Mouse (Mus musculus) left cerebral cortex, adult 11 months (tissue): Measurements from ENCODE around the gene Tprgl.
A peak's percentile ranks its signal among the peaks of the same experiment; 100 is the strongest.

Experiments
- DNase-seq: peaks from one replicate; pipeline ENCODE4 v3.0.0; 2022; ENCODE audit warnings: low spot score

Tprgl gene

DNA sequence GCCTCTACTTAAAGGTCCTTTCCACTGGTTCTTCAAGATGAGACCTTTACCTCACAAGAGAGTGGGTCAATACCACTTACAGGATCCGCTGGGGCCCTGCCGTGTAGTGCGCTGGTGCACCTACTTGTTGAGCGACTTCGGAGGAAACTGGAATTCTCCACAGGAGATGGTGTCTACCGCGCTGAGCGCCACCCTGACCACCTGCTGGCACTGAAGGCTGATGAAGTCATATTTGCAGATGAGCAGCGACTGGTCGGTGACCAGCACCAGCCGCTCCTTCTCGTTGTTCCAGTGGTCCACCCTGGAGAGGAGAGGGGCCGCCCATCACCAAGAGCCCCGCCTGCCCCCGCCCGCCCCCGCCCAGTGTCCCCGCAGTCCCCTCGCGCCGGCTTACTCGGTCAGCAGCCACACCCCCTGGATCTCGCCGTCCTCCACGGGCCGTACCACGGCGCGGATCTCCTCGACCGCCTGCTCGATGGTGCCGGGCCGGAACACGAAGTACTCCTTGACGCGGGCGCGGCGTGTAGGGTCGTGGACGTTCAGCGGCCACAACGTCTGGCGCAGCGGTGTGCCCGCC is 417 bp downstream of the Tprgl start:
- DNase-seq = no peak

DNA sequence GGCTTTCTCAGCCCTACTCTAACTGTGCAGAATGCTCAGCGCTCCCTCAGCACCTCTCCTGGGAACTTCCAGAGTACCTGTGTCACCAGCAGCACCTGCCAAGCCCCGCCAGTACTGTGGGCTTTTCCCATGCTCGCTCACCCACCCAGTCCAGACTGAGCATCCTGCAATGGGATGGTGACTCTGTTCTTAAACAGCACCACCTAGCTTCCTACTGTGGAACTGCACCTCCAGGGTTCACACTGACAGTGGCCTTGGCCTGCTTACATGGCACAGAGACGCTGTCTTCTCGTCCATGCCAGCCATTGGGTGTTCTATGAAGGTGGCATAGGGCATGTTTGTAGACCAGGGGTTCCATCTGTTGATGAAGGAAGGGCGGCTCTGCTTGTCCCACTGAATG is 1.5 kb downstream of the Tprgl start:
- peak; percentile 76 for DNase-seq

DNA sequence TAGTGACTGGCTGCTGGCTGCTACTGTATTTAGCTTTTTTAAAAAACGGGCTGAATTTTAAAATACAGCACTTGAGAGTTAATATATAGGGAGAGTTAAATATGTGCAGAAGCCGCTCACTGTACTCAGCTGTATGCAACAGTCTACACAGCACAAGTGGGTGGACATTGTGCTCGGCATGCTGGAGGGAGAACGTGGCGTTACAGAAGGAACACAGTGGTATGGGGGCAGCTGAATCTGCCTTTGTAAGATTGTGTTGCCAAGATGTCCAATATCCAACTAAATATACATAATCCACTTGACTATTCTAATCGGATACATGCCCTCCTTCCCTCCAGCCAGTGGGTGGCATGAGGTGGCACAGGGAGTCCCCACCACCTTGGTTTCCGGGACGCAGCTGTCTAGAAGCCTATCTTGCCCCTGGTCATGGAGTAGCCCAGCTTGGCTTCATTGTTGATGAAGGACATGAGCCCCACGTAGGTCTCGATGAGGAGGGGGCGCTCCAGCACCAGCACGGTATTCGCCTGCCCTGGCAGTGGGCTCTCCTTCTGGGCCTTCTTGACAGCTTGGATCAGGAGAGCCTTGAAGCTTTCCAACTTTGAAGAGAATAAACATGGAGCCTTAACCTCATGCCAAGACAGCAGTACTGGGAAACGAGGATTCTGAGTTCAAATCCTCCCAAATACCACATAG is 2.4 kb downstream of the Tprgl start:
- DNase-seq = no peak

DNA sequence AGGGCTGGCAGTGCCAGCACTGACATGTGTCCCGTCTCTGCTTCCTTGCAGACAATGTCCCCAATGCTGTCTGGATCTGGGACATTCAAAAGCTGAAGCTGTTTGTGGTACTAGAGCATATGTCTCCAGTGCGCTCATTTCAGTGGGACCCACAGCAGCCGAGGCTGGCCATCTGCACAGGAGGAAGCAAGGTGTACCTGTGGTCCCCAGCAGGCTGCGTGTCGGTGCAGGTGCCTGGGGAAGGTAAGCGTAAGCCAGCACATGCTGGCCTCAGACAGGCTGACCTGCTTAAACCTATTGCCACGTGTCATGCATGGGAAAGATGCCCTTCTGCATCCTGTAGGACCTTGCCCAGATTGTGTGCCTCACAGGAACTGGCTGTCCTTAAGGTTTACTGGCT is 4.4 kb downstream of the Tprgl start:
- DNase-seq = no peak

DNA sequence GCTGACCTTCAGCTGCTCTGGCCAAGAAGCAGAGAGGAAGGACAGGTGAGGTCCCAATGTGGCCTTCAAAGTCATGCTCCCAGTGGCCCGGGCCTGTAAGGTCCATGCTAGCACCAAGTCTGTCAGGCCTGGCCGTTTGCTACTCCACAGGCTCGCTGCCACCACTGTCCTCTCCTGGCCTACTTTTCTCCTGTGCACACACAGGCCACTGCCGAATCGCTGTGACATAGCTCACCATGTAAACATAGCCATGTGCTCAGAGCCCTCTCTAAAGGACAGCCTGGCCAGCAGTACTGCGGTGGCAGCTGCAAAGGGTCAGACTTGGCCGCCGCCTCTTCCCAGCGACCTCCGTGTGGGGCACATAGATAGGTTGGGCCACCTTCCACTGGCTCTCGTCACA is 6.4 kb downstream of the Tprgl start:
- DNase-seq = no peak

DNA sequence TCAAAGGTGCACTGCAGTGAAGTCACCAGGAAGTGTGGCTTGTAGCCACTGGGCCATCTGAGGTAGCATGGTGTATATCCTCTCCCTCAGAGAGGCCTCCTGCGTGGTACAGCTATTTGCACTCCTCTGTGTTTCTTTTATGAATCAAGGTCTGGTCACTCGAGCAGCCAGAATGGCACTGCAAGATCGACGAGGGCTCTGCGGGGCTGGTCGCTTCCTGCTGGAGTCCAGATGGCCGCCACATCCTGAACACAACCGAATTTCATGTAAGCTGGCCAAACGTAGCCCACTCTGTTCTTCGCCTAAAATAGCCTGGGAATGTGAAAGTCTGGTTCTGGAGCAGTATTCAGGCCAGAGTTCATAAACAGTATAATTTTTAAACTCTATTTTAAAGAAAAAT is 14.1 kb downstream of the Tprgl start:
- no peak for DNase-seq

DNA sequence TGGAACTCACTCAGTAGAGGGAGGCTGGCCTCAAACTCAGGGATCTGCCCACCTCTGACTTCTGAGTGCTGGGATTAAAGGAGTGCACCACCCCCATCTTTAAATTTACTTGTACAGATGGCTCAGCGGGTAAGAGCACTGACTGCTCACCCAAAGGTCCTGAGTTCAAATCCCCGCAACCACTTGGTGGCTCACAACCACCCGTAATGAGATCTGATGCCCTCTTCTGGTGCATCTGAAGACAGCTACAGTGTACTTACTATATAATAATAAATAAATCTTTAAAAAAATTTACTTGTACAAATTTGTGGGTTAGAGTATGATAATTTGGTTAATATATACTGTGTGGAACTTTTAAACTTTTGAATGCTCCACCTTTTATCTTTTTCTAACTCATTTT is 15.8 kb downstream of the Tprgl start:
- DNase-seq = no peak

DNA sequence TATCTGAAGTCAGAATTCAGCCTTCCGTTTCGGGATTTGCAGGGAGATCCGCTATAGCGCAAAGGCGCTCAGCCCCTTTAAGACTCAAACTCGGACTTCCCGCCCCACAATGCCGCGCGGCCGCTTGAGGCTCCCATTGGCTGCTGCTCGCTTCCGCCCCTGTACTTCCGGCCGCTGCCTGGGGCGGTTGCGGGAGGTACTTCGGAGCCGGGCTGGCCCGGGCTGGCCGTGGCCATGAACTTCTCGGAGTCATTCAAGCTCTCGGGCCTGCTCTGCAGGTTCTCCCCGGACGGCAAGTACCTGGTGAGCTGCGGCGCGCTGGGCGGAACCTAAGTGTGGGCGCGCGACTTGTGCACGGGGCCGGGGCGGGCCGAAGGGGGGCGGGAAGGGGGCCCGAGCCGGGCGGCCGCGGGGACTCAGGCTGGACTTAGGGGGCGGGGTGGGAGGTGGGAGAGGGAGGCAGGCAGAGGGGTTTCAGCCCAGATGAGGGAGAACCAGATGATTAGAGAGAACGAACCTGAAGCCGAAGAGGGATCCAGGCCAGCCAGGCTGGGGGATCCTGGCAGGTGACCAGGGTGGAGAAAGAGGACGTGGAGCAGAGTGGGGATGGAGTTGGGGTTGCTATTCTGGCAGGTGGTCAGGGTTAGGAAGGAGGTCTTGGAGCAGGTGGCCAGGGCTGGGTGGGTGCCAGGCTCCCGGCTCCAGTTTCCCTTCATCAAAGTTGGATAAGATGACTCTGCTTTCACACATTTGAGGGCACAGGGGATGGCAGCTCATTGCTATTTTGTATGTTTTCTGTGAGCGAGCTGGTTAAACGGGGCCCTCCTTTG is 18.0 kb downstream of the Tprgl start, which contains the start of gene Wrap73:
Gene Wrap73 (plus strand): TSS at position 162 of the 830 bp plus-strand sequence.
- DNase-seq = no peak

DNA sequence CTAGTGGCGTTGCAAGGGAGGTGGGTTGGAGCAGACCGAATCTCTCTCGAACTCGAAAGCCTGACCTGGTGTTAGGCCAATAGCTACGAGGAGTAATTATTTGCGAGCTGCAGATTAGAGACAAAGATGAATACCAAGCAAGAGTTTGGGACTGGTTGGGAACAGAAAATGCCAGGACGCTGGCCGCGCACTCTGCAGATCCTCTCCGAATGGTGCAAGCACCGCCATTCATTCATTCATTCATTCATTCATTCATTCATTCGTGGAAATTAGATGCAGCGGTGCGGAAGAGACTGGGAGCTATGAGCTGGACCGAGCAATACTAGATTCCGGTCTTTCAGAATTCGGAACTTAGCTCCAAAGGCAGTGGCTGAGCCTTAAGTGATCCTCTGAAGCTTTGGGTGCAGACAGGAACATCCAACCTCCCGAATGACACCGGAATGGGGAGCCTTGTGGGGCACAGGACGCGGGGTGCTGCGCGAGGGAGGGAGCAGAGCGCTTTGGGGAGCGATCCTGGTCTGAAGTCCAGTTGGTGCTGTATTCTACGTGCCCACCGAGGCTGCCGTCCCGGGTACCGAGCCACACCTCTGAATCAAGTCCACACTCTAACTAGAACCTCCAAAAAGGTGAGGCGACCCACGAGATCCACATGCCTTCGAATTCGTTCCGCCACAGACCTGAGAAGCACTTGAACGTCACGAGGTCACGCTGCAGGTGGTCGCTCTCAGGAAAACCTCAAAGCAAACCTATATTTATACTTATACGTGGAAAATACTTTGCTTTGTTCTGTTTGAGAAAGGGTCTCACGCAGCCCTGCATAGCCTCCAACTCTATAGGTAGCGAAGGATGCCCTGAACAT is 19.2 kb downstream of the Tprgl start:
- no peak for DNase-seq

DNA sequence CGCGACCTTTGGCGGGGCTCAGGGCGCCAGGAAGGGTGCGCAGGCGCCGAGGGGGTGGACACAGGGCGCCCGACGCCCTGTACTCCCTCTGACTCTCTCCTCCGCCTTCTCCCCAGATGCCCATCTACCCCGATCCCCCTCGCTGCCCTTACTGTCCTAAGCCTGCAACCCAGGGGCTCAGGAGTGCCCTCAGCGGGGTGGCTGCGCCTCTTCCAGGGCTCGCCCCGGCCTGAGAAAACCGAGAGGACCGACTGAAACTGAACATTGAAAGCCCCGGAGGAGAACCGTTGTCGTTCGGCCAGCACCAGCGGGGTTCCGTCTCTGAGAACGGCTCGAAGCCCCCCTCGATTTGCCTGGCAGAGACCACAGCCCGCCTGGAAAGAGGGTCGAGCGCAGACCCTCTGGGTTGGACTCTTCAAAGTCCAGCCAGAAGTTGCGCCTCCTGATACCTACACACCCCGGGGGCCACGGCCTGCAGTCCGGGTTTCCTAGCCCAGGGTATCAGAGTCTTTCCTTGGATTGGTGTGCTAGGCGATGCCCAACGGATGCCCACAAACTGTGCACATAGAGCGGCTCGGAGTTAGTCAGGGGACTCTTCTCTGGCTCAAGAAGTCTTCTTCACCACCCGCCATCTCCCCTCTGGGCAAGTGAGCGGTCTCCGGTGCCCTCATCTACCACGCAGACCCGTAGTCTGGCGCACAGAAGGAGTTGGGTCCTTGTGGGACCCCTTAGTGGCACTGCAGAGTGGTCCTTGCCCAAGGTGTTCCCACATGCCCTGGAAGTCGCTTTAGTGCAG is 20.1 kb downstream of the Tprgl start:
- no peak for DNase-seq

DNA sequence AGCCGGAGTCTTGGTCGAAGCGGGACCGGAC is 20.5 kb downstream of the Tprgl start, which contains the start of gene Trp73:
Gene Trp73 (minus strand): TSS at position 27 of the 31 bp plus-strand sequence.
- no peak for DNase-seq

DNA sequence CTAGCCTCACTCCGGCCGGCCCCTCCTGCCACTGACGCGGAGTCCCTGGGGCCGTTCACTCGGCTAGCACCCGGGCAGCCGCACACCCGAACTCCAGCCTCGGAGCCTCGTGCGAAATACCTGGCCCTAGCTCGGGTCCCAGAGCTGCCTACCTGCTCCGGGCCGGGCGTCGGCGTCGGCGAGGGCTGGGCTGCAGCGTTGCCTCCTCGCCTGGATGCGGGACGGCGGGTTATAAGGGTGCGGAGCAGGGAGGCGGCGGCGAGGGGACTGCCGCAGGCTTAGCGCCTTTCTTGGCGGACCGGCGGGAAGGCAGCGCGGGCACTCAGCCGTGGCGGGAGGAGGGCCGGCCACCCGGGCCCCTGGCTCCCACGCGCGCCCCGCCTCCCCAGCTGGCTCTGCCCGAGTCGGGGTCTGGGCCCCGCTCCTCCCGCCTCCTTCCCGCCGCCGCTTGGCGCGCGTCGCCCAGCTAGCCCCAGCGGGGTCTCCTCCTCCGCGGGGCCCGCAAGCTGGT is 20.7 kb downstream of the Tprgl start:
- DNase-seq = no peak

DNA sequence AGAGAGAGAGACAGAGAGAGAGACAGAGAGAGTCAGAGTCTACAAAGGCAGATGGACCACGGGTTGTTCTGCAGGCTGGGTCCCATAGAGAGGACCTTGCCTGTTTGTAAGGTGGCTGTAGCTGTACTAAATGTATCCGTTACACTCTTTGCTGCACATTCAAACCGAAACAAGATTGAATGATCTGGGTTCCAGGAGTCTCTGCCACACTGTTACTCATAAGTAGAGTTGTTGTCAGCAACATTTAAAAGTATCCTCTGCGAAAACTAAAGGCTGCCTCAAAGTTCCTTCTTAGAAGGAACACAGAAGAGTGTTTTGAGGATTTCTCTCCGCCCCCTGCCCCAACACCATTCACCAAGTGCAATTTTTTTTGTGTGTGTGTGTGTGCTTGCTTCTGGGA is 23.3 kb downstream of the Tprgl start:
- no peak for DNase-seq

DNA sequence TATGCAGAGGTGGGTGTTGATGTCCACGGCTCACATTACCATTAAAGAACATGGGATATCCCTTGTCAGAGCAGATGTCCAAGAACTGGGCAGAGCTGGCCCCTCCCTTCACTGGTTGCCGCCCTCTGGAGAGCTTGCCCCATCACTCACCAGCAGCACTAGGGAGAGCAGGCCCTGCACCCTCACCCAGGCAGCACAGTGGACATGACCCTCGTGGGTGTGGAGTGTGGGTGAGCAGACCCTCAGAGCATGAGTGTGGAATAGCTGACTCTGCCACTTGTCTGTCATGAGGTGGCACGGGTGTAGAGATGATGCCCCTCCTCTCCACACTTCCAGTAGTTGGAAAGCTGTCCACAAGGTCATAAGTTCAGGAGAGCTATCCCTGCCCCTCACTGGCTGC is 25.7 kb downstream of the Tprgl start:
- no peak for DNase-seq

DNA sequence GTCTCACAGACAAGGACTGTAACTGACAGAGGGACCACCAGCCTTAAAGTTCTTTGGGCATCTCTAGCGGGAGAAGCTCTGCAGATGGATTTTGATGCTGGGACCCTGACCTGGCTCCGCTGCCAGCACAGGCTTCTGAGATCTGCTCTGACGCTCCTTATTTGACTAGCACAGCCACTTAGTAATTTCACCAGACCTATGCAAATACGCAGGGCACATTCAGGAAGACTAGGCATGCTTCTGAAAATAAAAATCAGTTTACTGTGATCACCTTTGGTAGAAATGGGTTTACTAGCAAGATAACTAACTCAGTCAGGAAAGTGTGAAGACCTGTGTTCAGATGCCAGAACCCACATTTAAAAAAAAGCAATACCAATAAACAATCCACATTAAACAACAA is 28.6 kb downstream of the Tprgl start:
- DNase-seq = no peak

DNA sequence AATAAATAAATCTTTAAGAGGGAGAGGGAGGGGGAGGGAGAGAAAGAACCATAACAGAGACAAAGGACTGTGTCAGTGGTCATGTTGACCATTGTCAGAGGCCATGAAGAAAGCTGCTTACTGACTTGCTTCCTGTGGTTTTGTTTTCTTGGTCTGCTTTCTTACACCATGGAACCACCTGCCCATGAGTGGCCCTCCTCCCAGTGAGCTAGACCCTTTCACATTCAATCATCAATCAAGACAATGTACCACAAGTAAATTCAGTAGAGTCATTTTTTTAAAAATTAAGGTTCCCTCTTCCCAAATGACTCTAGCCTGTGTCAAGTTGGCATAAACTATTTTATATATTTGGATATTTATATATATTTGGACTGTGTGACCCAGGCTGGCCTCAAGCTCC is 30.5 kb downstream of the Tprgl start:
- DNase-seq = no peak

DNA sequence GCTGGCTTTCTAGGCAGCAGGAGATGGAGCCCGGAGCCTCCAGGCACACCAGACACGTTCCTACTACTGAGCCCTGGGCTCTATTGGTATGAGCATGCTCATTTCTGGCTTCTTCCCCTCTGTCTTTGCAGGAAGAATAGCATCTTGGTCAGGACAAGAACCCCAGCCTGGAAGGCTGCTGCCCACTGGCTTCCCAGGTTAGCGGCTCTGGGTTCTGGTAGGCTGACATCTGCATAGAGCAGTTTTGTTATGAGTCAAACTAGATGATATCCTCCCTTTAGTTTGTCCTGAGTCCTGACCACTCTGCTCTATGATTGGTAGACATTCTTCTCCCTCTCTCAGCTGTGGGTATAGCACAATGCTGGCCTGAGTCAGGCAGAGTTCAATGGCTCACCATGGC is 33.2 kb downstream of the Tprgl start:
- no peak for DNase-seq

DNA sequence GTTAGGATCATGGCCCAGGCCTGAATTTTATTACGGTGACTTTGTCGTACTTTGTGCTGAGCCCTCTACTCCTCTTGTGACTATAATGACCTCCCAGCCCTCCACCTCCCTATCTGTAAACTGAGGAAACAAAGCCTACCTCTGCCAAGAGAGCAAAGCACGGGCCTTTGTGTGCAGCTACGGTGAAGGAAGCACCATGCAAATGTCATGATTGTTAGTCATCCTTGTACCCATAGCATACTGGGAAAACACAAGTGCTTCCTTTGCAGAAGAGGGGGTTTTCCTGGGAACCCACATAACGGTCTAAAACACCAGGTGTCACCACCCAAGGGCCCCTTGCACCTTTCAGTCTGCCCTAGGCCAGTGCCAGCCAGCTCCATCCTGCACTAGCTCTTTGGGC is 35.3 kb downstream of the Tprgl start:
- DNase-seq = no peak

DNA sequence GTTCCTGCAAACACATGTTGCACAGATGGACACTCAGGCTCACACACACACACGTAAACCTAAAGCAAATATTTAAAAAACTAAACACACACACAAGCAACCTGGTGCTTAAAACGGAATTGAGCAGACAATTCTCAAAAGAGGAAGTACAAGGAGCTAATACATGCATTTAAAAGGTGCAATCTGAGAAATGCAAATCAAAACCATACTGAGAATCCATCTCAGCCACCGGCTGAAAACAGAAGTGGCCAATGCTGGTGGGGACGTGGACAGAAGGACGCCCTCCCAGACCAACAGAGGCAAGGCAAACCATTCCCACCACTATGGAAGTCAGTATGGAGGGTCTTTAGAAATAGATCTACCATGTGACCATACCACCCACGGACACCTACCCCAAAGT is 36.9 kb downstream of the Tprgl start:
- no peak for DNase-seq

DNA sequence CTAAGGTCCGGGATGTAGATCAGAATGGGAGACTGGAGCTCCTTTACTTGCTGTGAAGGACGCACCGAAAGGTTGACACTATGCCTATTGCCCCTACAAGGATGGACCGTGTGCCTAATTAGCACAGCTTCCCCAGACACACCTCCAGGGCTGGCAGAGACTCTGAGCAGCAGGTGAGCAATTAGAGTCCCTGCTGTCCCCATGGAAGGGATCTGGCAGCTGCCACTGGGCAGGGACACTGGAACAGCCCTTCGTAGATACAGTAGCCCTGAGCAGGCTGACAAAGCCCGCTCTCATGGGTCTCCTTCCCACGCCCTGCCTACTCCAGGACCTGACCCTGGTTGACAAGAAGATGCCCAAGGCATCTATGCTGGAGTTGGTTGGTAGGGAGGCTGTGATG is 38.1 kb downstream of the Tprgl start:
- DNase-seq = no peak

DNA sequence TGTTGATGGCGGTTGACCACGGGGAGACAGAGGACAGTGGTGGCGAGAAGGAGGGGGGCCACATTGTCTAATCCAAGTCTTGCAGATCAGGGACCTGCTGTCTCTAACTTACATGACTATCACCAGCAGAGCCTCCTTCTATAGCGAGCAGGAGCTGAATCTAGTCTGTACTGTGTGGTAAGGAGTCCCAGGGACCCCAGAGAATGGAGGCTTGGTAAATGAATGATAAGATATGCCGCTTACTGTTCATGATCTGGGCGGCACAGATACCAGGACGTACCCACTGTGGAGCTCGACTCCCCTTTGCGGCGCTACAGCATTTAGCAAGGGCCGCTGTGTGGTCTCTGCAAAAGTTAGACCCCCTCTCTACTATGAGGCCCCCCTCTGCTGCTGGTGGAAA is 38.7 kb downstream of the Tprgl start:
- no peak for DNase-seq

DNA sequence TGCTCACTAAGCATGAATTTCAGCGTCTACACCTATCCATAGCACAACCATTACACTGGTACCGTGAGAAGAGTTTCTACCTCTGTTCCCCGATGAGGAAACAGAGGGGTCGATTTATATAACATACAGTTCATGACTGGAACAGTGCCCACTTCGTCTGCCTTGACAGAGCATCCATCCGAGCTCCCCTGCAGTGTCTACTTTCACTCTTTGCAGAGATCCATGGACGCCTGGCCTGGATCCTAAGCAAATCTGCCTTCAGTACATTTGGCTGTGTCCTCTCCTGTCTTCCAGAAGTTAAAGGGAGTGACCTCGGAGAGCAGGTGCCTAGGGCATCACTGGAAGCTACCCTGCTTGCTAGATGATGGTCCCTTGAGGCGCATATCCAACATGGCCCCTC is 41.3 kb downstream of the Tprgl start:
- no peak for DNase-seq
